Mouse (Mus musculus) frontal cortex, postnatal 36 days (tissue): ENCODE results near the gene Fancb.
A peak's percentile ranks its signal among the peaks of the same experiment; 100 is the strongest.

Experiments
- DNase-seq, 2 experiments: peaks; one replicate each; pipeline ENCODE4 v3.0.0; 2022; ENCODE audit warnings: low spot score in 2 of 2

Fancb gene

DNA sequence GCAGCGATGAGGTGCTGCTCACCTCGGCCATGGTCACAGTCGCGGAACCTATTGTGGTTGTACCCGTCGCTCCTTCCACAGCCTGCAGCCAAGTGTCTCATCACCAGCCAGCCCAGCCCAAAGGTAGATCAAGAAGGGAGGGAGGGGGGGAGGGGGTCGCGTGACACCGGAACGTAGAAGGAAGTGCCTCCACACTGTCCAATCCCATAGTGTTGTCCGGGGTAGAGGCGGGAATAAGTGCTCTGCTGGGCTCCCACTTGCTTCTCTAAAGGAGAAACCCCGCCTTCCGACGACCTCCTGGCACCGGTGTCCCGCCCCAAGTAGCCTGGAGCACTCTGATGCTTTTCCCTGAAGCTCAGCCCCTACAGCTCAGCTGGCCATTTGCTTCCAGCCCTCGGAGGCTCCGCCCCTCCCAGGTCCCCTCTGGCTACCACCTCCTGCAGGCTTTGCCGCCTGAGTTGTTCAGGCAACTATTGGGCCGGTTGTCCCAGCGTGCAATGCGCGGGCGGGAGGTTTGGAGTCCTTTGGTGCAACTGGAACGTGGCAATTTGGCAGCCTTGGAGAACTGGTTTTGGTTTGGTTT is at the start of gene Fancb, which contains the start of gene Mospd2:
TSS of gene Fancb (plus strand) at position 400 of the 583 bp plus-strand sequence.
TSS of gene Mospd2 (minus strand) at position 183 of the 583 bp plus-strand sequence.
- DNase-seq, result peak; percentile 77 to 87

DNA sequence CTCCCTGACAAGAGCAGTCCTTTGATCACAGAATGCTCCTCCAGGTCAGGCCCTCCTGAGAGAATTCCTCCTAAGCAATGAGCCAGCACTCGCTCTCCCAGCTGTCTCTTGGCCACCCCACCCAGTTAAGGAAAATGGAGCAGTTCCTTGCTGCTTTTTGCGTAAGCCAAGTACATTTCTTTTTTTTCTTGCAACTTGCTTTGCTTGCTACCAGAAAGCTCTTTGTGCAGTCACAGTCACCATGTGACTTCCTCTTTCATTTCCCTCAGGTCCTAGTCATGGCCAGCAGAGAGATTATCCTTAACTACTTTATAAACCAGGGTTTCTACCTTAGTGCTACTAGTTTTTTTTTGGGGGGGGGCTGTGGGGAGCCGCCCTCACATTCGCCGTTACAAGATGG is 38.9 kb upstream of the Fancb start:
- no peak for DNase-seq

DNA sequence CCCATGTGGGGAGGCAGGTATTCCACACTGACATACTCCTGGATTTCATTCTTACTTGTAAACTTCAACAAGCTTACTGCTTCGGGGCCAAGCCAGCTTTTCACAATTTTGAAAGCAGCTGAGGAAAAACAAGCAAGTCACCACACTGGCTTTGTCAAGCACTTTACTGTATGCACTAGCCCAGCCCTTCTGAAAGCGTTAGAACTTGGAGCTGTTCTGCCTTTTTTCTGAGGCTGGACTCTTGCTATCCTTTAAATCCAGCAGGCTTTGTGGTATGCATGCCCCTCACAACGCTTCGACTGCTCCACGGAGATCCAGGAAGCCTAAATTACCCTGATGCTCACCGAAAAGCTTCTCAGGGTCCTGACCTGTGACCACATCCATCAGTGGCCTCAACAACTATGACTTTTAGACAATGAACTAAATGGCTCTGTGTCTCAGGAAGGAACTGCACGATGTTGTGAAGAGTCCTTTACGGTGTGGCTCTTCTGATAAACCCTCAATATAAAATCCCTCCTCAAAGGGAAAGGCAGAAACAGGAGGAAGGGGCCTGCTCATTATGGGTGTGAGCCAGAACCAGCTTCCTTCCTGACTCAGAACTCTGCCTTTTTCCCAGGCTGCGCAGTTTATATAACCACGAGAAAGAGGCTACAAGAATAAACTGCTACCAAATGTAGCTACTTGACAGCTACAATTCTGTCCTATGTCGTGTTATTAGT is 28.4 kb upstream of the Fancb start:
- no peak for DNase-seq

DNA sequence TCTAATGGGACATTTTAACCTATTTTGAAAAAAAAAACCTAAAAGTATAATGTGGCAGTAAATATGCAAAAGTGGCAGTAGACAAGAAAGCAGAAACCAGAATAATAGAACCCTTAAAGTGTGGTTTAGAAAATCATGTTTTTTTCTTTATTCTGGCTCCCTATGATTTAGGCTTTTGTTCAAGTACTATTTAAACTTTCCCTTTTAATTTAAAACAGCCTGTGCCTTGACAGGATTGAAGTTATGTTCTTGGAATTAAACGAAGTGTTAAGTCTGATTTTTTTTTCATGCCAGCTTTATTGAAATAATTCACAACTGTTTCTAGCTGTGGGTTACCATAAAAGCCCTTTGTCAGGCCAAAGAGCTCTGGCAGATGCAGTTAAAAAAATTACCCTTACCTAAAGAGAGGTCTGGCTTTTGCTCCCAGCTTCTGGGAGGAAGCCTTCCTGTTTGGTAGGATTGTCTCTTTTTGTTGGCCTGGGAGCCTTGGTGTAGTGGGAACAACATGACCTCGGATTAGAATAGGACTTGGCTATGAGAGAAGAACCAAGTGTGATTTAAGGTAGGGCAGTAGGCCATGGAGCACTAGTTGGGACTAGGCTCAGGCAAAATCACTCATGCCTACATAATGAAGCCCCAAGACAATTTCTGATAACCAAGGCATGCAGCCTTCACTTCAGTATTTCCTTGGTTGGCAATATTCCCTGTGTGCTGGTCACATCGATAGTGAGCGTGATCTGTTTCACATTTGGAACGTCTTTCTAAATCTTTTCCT is 27.6 kb upstream of the Fancb start:
- peak in 1 of 2 experiments; percentile 5 for DNase-seq

DNA sequence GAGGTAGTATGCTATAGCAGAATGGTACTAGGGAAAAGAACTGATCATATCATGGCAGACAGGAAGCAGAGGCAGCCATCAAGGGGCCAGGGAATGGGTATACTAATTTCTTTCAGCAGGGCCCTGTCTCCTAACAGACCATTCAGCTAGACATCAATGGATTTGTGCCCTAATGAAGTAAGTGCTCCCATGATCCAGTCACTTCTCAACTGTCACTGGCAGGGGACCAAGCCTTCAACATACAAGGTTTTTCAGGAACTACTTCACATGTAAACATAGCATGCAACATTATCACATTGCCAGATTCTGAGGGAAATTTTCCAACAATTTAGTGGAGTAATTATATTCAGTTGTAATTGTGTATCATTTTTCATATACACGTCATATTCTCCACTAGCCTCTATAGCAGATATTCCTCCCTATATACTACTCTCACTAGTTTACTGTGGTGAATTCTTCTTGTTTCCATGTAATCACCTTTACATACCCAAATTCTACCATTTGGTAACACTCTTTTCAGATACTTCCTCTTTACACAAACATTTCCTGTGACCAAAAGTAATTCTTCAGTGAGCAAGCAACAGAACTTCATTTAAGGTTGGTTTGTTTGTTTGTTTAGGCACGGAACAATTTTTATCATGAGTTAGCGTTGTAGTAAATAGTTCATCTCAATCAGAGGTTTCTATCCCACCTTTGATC is 14.5 kb upstream of the Fancb start:
- DNase-seq, result no peak

DNA sequence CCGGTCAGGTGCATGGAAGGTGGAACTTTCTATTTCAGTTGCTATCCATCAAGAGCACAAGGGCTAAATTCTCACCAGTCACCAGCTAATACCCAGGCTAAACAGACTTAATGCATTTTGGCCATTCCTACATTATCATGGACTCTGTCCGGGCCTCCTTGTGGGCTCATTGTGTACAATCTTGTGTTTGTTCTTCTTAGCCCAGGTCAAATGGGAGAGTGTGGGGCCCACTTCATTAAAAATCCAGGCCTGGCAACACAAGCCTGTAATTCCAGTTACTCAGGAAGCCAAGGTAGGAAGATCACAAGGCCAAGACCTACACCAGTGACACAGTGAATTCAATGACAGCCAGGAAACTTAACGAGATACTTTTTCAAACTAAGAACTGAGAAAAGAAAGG is 9.2 kb upstream of the Fancb start:
- DNase-seq, result no peak

DNA sequence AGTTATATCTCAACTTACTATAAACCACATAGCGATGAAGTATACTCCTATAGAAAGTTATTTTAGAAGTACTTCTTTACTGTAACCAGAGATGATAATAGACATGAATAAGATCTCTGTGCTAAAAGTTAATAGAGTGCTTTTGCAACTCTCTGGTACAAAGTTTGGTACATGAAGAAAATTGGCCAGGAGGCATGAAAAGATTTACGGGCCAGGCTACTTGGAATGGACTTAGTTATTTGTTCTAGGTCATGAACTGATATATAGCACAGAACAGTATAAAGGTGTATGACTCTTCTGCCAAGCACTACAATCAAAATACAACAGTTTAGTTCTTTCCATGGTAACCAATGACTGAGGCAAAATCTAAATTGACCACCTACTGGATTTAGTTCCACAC is 1.5 kb upstream of the Fancb start:
- DNase-seq, result no peak

DNA sequence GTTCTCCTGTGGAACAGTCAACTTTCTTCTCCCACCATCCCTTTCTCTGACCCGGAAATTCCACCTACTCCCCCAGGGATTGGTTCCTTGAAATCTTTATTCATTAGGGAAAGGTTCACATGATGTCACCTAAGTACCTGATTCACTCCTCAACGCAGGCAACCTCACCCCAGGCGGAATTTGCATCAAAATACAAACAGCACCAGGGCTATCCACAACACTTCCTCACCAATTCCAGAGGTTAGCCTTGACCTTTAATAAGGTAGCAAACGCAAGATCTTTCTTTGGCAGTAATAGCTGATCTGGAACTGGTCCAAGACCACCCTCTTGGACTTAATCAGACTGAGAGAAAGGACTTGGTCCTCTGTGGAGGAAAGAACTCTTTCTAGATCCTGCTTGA is 22.7 kb downstream of the Fancb start:
- no peak for DNase-seq

DNA sequence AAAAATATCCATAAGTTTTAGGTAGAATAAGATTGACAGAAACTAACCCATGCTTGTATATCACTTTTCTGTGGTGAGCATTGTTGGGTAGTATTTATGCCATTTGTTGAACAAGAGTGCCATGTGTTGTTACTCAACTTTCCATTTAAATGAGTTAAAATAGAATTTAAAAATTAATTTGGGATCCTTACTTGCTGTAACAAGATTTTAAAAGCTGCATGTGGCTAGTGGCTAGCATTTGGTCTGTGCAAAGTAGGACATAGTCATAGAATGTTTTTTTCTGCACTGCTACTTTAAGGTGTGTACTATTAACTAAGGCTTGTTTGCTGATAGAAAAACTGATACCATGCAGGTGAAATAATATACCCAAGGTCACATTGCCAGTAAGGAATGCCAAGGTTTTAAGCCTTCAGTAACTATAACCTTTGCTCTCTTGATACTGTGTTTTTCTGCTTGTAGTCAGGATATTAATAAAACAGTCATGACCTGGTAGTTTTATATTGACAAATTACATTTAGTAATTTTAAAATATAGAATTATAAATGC is 24.5 kb downstream of the Fancb start, which contains the start of gene Gm17604:
TSS of gene Gm17604 (minus strand) at position 51 of the 546 bp plus-strand sequence.
- no peak for DNase-seq
